Mouse (Mus musculus) adipose tissue, adult 10 weeks (tissue): ENCODE results near the gene Usp22. TPM values are rescaled to one million over a fixed set of nuclear protein-coding genes. Genes with fewer than 3 reads are reported as not detected.

Experiments used
- polyA plus RNA-seq: library from polyadenylated mRNA; stranded (reverse); fragments of 350-450 nt; fragmentation: Illumina TruSeq; extraction: RNeasy Lipid Tissue Mini Kit (QIAGEN cat#74804); gene quantifications from one replicate; pipeline ENCODE4 v1.2.3, GENCODE M21; 2014; ENCODE audit warnings: low read depth, low replicate concordance

Usp22 gene
- polyA plus RNA-seq: 49.8 TPM

DNA sequence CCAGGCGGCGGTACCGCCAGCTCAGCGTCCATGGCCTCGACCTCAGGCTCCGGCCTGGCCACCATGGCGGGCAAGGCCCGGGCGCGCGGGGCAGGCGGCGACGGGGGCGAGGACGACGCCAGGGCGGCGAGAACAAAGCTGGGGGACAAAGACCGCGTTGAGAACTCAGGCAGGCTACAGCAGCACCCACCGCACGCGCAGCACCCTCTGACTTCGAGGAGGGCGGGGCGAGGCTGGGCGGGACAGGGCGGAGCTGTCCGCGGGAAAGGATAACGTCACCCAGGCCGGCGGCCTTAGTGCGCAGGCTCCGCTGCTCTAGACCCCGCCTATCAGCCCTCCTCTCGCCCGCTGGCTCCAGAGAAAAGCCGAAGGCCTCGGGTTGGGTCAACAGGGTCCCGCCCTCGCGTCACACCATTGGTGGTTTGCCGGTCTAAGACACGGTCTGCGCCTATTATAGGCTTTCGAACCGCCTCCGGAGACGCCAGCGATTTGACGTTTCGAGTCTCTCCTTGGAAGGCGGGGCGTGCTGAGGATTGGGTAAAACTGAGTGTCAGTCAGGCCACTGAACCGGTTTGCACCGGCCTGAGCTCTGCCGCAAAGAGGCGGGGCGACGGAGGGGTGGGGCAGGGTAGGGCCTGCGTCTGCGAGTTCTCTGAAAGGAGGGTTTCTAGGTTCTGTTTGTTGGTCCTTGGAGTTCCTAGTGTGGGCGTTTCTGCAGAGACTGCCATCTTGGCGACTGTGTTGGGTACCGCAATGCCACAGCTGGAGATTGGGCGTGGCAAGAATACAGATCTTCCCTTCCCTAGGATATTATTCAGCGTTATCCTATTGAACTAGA is at the start of gene Usp22:
Gene Usp22 (minus strand): TSS at position 235 of the 838 bp plus-strand sequence.

DNA sequence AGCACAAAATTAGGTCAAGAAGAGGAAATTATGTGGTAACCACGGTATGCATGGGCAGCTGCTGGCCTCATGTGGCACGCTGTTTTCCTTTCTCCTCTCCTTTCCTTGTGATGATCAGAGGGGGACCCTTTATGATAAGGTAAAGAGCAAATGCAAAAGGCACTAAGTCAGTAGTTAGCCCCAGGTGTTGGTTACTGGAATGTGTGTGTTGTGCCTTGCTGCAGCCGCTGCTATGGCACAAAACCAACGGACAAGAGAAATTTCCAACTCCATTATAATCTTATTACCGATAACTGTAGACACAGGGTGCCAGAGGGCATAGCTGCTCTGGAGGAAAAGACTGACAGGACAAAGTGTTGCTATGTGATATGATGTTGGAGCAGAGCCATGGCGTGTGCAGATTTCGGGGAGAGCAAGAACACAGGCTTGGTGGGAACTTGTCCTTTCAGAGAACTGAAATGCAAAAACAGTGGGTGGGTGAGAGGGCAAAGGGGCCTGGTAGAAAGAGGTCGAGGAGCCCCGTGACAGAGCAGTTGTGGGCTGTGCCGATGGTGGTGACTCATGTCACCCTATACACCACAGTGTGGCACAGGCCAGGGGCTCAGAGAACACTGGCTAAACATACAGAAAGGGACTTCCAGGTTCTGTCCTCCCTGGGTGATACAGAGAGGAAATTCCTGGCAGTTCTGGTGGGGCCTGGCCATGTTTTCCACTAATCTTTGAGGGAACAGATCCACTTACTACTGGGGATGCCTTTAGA is 32.8 kb upstream of the Usp22 start, which contains the start of gene Aldh3a1:
Gene Aldh3a1 (plus strand): TSS at position 51 of the 760 bp plus-strand sequence.

DNA sequence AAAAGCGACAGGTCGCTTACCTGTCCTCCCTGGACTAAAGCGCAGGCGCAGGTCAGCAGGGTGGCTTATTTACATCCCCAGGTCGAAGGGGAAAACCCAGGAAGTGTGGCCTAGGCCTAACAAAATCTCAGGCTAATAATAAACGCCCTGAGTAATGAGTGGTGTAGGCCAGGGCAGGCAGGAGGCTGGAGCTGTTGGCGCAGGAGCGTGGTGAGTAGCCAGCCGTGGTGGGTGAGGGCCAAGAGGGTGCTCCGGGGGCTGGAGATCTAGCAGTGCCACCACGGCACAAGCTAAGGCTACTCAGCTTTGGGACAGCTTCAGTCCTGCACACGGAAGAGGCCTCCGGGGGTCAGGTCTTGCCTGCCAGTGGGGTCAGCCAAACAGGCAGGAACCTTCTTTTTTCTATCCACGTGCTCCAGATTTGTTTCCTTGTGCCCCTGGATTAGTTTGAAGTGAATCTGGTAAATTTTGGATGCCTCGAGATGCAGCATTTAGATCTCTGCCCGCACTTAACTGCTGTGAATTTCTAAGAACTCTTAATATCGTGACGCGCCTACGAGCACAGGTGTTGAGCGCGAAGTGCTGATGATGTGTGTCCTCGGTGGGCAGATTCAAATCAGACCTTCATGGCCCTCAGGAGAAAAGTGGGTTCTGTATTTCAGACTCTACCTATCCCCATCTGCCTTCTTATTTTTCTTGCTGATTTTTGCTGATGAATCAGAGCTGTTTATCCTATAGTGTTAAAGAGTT is 48.1 kb downstream of the Usp22 start, which contains the start of gene Tnfrsf13b:
Gene Tnfrsf13b (plus strand): TSS at position 150 of the 750 bp plus-strand sequence.

Other genes with a start within 250 kb of the Usp22 start
- 36.3 TPM for gene Map2k3, start 243.0 kb downstream of the Usp22 start, polyA plus RNA-seq
- 2.9 TPM for gene Kcnj12, start 152.5 kb downstream of the Usp22 start, polyA plus RNA-seq
- gene Tnfrsf13b, start 48.3 kb downstream of the Usp22 start, polyA plus RNA-seq: 2.3 TPM
- gene Aldh3a1, start 32.5 kb upstream of the Usp22 start, polyA plus RNA-seq: 11.9 TPM
- 94.2 TPM for gene Aldh3a2, start 92.4 kb upstream of the Usp22 start, polyA plus RNA-seq
- gene Slc47a2, start 167.8 kb upstream of the Usp22 start, polyA plus RNA-seq: 3.8 TPM
- gene Slc47a1, start 203.3 kb upstream of the Usp22 start, polyA plus RNA-seq: 1.8 TPM